Mouse (Mus musculus) lung, postnatal 10 days (tissue): Measurements from ENCODE around the gene Pak3.

Experiments used
- DNase-seq: peaks from one replicate; pipeline ENCODE4 v3.0.0; 2021

Gene Pak3

DNA sequence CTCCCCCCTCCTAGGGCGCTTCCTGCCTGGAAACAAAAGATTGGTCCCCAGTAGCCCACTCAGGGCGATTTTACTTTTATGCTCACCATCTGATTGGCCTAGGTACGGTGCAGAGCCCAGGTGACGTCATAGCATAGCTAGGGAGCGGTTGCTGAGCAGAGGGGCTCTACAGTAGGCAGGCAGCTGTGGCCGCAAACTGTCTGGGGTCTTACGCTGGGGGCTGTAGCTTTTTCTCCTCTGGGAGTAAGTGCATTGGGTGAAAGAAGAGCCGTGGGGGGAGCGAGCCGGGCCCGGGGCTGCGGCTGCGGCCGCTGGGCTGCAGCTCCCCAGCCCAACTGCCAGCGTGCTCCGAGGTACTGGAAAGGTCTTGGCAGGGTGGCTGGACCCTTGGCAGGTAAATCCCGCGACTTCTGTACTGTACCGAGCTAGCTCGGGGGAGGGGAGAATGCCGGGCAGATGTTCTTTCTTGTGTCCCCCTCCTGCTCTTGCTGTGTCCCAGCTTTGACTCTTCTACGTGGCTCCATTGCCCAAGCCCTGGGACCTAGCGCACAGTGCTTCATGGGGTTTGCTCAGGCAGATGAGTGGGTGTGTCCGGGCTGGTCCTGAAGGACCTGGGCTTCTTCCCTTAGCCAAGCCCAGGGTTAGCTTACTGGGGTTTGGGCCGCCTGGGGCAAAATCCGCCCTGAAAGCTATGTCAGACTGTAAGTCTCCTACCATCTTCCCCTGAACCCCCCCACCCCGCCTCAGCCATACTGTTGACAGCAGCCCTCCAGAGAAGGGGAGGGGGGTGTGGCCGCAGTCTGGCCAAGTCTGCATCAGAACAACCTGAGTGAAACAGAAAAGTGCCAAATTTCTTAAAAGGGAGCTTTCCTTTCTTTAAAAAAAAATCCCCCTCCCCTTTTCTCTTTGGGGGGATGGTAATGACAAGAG, 146.1 kb downstream of the Pak3 start:
- DNase-seq, result peak; percentile 11

DNA sequence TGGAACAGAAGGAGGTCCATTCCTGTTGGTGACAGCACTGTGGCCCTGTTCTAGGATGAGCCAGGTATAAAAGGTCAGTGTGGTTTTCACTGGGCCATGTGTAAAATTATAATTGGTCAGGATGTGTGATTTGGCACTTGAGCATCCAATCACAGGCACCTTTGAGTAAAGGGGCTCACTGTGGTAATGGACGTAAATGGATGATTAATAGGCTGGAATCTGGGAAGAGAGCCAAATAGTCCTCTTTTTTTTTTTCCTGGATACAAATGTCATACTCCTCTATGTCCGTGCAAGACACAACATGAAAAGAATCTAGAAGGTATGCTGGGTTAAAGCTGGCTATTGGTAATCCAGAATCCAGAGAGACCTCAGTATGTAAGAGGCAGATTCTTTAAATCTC, 147.4 kb downstream of the Pak3 start:
- DNase-seq, result no peak

DNA sequence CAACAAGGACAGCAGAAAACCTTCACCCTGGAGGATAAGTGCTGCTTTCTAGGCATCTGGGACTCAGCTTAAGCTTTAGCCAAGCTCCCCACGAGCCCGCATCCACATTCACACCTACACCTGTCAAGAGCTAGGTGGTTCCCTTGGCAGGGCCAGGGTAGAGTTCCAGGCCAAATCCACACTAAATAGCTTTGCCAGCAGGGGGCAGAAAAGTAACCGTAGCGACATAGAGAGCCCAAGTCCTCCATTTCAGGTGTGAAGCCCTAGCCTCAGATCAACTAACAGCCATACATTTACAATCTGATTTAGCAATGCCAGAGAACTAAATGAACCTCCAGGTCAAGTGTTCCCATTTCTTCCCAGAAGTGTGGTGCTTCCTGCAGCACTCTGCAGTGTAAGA, 148.6 kb downstream of the Pak3 start:
- peak; percentile 1 for DNase-seq

DNA sequence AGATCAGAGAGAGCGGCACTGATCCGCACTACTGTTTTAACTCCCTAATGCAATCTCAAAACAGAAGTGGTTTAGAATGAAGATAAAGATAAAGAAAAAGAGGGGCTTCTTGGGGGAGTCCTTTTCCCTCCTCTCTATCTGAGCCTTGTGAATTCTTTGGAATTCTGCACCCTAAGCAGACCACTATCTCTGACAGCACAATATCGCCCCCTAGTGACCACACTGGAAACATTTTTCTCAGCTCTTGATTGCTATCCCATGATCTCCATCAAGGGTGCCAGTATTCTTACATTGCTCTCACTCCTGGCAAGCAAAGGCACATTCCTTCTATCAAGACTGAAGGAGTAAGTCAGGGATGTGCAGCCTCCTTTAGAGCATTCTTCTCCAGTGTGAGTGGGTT, 149.9 kb downstream of the Pak3 start:
- peak; percentile 45 for DNase-seq

DNA sequence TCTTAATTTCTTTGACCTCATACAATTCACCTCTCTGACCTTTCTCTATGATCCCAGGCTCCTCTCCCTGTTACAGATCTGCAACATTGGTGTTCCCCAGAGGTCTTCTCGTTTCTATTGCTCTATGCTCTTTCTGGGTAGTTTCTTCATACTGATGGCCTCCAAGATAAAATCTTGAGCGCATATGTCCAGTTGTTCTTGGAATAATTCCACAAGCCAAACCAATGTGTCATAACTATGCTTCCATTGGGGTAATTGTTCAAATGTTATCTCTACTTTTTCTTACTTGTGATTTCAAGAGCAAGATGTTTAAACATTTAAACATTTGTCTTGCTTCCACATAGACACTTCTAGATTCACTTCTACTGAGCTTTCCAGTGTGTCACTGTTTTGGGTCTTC, 160.2 kb downstream of the Pak3 start:
- no peak for DNase-seq

DNA sequence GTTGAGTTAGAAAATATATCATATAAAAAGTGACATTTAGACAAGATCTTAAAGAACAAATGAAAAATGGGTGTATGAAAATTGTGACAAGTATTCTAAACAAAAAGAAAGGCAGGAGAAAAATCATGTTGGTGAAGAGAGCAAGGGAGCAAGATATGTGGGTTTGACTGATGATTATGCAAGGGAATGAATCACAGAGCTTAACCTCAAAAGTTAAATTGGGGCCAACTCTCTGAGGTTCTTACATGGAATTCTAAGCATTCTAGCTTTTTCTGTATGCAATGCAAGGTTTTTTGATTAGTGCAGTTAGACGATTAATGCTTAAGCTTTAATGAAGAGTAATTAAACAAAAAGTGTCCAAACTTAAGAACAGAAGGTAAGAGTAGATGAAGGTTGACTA, 203.9 kb downstream of the Pak3 start:
- no peak for DNase-seq

DNA sequence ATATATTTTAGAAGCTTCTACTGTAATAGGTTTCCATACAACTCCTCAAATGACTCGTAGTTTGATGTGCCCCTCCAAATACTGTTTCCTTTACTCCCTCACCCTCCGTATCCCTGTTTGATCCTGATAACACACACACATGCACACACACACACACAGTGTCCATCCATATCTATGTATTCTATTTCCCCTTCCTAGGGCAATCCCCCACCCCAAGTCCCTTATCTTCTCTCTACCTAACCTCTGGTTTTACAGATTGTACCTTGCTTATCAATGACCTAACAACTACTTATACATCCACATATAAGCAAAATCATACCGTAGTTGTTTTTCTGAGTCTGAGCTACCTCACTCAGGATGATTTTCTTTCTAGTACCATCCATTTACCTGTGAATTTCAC, 207.0 kb downstream of the Pak3 start:
- no peak for DNase-seq

DNA sequence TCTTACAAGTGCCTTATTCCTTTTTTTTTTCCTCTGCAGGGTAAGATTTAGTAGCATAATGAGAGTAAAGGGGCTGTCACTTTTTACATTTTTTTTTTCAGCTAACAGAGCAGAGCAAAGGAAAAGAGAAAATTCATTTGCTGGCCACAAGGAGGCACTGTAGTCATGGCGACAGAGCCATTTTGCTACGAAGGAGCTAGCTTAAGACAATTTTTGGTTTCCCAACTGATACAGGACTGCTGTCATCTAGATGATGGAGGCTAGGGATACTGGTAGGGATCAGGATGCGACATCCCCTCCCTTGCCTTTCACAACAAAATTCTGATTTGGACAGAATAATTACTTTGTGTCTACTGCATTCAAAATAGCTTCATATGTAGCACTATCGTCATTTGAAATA, 217.6 kb downstream of the Pak3 start:
- DNase-seq, result peak; percentile 12

DNA sequence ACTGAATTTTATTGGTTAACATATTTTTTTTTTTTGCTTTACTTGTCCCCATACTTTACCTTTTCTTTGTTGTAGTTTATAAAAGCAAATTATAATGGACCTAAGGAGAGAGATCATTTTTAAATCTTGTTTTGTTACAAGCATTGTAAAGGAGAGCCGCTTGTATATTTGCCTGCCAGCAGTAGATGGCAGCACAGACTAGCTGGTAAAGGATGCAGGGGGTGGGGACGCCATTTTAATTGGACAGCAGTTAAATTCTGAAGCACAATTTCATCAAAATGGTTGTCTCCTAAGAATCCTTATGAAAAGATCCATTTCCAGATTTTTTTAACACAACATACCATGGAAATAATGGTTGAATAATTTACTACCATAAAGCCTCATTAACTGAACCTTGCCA, 220.8 kb downstream of the Pak3 start:
- DNase-seq, result peak; percentile 45

DNA sequence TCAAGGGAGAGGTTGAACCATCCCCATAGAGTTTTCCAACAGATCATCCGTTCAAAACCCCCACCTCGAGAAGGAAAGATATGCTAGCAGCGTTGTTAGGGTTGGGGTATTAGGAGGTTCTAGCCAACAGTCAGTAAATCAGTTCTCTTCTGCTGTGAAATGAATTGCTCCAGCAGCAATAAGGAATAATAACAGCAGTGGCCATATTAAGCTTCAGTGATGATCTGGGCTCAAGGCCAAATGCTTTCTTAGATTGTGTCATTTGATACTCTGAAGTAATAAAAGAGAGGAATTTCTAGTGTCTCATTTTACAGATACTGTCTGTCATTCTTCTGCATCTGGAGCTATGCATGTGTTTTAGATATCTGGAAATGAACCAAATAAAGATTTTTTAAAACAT, 244.2 kb downstream of the Pak3 start:
- DNase-seq, result no peak

DNA sequence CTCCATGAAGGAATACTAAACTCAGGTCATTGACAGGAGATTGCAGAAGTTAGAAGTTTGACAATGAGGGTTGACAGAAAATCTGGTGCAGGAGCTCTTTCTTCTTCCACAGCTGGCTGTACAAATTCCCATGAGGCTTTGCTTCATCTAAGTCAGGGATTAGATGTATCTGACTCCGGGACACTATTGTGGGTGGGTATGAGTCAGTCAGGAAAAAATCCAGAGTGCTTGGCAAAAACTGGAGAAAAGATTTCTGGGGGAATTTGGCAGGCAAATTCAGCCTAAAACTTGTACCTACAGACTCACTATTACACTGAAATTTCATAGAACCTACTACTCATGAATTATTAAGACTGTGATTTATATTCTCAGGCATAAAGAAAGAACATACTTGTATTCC, 297.6 kb downstream of the Pak3 start:
- no peak for DNase-seq

DNA sequence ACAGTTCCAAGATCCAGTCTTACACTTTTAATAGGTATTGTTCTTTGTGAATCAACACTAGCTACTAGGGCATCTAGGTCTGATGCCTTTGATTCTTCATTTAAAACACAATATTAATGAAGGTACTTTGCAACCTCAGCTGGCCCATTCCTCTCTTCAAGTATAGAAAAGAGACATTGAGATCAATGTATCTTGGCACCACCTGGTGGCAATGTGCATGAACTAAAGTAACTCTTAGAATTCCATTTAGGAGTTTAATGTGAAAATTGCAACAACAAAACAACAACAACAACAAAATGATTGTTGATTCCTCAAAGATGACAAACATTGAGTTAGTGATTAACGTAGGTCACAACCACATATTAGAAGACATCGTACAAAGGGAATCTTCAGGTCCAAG, 300.6 kb downstream of the Pak3 start:
- DNase-seq, result no peak

DNA sequence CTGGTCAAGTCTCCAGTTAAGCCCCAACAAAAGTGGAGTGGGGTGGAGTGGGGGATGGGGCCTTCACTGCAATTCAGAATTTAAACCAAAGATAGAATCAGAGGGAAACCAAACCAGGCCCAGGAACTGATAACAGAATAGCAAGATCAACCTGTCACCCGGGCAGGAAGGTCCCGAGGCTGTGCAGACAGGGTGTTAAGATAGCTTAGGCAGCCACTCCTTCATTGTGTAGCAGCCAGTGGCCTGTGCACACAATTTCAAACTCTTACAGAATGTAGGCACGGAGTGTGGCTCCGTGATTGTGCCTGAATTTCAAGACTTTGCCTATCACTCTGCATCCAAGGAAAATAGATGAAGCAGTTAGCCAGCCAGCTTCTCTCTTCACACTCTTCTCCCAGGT, 308.1 kb downstream of the Pak3 start:
- DNase-seq, result no peak

DNA sequence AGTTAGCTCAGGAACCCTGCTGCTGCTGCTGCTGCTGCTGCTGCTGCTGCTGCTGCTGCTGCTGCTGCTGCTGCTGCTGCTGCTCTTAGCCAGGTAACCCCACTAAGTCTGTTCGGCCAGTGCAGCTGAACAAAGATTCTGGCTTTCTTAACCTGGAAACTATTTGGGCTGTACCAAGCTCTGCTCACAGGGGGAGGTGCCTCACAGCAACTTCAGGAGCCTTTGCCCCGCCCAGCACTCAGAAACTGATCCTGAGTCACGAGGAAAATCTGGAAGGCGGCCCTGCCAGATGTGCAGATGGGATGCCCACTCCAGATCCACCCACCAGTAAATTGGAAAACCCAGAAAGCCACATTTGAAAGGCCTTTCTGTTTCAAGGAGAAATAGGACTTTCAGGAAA, 308.8 kb downstream of the Pak3 start, which contains the start of gene Capn6:
TSS of gene Capn6 (minus strand) at position 203 of the 400 bp plus-strand sequence.
- DNase-seq, result peak; percentile 49

DNA sequence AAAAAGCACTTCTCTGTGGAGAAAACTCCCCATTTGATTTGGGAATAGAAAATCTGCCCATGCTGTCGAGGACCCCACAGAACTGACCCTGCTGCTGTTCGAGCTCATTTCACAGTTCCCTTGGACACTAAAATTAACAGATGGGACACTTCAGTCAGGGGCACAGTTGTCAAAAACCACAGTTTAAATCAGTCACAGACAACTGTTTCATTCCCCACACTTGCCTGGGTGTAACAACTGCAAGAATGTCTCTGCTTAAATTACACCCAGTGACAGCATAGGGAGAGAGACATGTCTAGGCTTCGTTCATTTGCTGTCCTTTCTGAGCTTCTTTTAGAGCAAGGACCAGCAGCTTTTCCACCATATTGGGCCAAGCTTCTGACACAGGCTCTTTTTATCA, 328.2 kb downstream of the Pak3 start:
- DNase-seq, result no peak
